Mouse (Mus musculus) heart, embryonic 11.5 days (tissue): ENCODE measurements around the gene Hvcn1. TPM values are rescaled to one million over a fixed set of nuclear protein-coding genes. Genes with fewer than 3 reads are reported as not detected.
A peak's percentile ranks its signal among the peaks of the same experiment; 100 is the strongest.

ENCODE experiments used
- ATAC-seq: fragments of 200-750 bp; cut with Nextera tagmentation; replicated peaks from 2 replicates; pipeline ENCODE4 v1.8.0; 2017; ENCODE audit warnings: moderate library complexity; ENCODE audit not compliant: insufficient number of reproducible peaks, low FRiP score, low TSS enrichment
- H3K27ac ChIP-seq: fragments of 300-500 bp; sonication (generic); 2 replicates; pipeline ENCODE4 v1.5.1; 2014; ENCODE audit warnings: mild to moderate bottlenecking, low read depth, low read length
- H3K27me3 ChIP-seq: fragments of 300-500 bp; sonication (generic); 2 replicates; pipeline ENCODE4 v1.6.1; 2014; ENCODE audit warnings: mild to moderate bottlenecking, low read length, mixed read lengths; ENCODE audit not compliant: control insufficient read depth, insufficient read depth
- H3K36me3 ChIP-seq: fragments of 300-500 bp; sonication (generic); 2 replicates; pipeline ENCODE4 v1.6.1; 2014; ENCODE audit warnings: mild to moderate bottlenecking, low read length, moderate library complexity, mixed read lengths; ENCODE audit not compliant: control insufficient read depth, insufficient read depth
- H3K4me1 ChIP-seq: fragments of 300-500 bp; sonication (generic); 2 replicates; pipeline ENCODE4 v1.6.1; 2014; ENCODE audit warnings: low read length; ENCODE audit not compliant: control insufficient read depth, insufficient read depth
- H3K4me2 ChIP-seq: fragments of 300-500 bp; sonication (generic); 2 replicates; pipeline ENCODE4 v1.6.1; 2014; ENCODE audit warnings: mild to moderate bottlenecking, moderate library complexity
- H3K4me3 ChIP-seq: fragments of 300-500 bp; sonication (generic); 2 replicates; pipeline ENCODE4 v1.5.1; 2014; ENCODE audit warnings: low read depth, low read length
- H3K9ac ChIP-seq: fragments of 300-500 bp; sonication (generic); 2 replicates; pipeline ENCODE4 v1.6.1; 2014; ENCODE audit warnings: mild to moderate bottlenecking, low read depth, low read length, moderate library complexity
- H3K9me3 ChIP-seq: fragments of 300-500 bp; sonication (generic); replicated peaks from 2 replicates; pipeline ENCODE4 v1.6.1; 2016; ENCODE audit warnings: low read length; ENCODE audit not compliant: control insufficient read depth
- WGBS: fragments of 180-500 bp; shearing (Covaris S2); extraction: QIAGEN DNeasy Blood & Tissue Kit; methylation state at CpG from one replicate; pipeline ENCODE4 v1.1.7; 2014; ENCODE audit not compliant: insufficient replicate concordance; 5-methylcytosine and 5-hydroxymethylcytosine counted together
- polyA plus RNA-seq: library from polyadenylated mRNA; unstranded; fragments of >200 nt; fragmentation: Nextera tagmentation; extraction: Ambion mirVana; gene quantifications from 2 replicates; pipeline ENCODE4 v1.2.1, GENCODE M21; 2014

Hvcn1 gene
- polyA plus RNA-seq, 1 experiment from 2014 or later = 2.7 TPM

- WGBS = 84% methylated on average over 10 of the region's 10 CpGs
- no peaks in the 10 kb centered on the region for H3K27me3 ChIP-seq
- H3K36me3 ChIP-seq = no peaks in the 10 kb centered on the region
- peak overlapping the region; percentile 99 for H3K4me3 ChIP-seq
- peaks cover 21% of the 10 kb centered on the region for H3K4me1 ChIP-seq
- no peak for ATAC-seq
- H3K27ac ChIP-seq = no peak overlapping the region
- H3K9me3 ChIP-seq = no peaks in the 10 kb centered on the region
- H3K9ac ChIP-seq = no peak overlapping the region
- H3K4me2 ChIP-seq = peak overlapping the region; percentile 98
Observed at GRCm38 (mm10) chr5:122286191-122286590, 79.6 kb downstream of the Hvcn1 start.

GRCm38 (mm10) chr5:122287026-122287425 is 80.4 kb downstream of the Hvcn1 start:
- Histone ChIP-seq H3K4me3 (no peak overlapping the region), H3K4me1 (peaks cover 29% of the 10 kb centered on the region), H3K27me3 (no peaks in the 10 kb centered on the region), H3K9ac (no peak overlapping the region), H3K36me3 (no peaks in the 10 kb centered on the region), H3K4me2 (no peak overlapping the region), H3K9me3 (no peaks in the 10 kb centered on the region), H3K27ac (no peak overlapping the region)
- ATAC-seq = no peak
- WGBS = 71% methylated on average over 4 of the region's 4 CpGs

- peaks cover 41% of the 10 kb centered on the region for H3K4me1 ChIP-seq
- H3K9ac ChIP-seq = no peak overlapping the region
- no peaks in the 10 kb centered on the region for H3K9me3 ChIP-seq
- 81% methylated on average over 4 of the region's 4 CpGs for WGBS
- H3K27ac ChIP-seq = no peak overlapping the region
- H3K4me2 ChIP-seq = no peak overlapping the region
- no peaks in the 10 kb centered on the region for H3K27me3 ChIP-seq
- ATAC-seq = no peak
- no peak overlapping the region for H3K4me3 ChIP-seq
- H3K36me3 ChIP-seq = no peaks in the 10 kb centered on the region; the same call in 1 of the 2 replicates
Observed at GRCm38 (mm10) chr5:122288147-122288811, 81.7 kb downstream of the Hvcn1 start.

DNA sequence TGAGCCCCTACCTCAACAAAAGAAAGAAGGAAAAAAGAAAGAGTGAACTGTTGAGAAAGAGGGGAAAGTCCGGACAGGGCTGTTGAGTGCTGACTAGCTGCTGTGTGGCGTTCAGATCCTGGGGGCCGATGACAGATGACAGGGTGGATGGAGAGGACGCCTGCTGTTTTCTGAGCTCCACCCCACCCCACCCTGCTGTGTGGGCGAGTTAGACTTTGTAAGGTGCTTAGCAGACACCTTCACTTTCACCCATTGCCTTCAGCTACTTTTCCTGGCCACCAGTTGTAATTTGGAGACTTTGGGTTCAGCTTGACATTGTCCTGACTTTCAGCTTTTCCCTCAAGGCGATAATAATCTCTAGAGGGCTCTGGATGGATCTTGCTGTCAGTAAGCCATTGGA is 84.5 kb downstream of the Hvcn1 start:
- Histone ChIP-seq H3K4me3 (no peak overlapping the region), H3K36me3 (no peaks in the 10 kb centered on the region; the same call in 1 of the 2 replicates), H3K9me3 (no peaks in the 10 kb centered on the region), H3K4me1 (peaks cover 45% of the 10 kb centered on the region), H3K27ac (no peak overlapping the region; the same call in 1 of the 2 replicates), H3K27me3 (no peaks in the 10 kb centered on the region), H3K9ac (peak overlapping the region; percentile 40; the same call in 1 of the 2 replicates), H3K4me2 (no peak overlapping the region)
- 31% methylated on average over 6 of the region's 6 CpGs for WGBS
- ATAC-seq = no peak

Other genes starting within 250 kb of the Hvcn1 start
- gene Cux2, start 156.7 kb upstream of the Hvcn1 start, polyA plus RNA-seq = 4.7 and 7.1 TPM in 2 replicates
- gene Myl2, start 105.9 kb upstream of the Hvcn1 start, polyA plus RNA-seq = 6,790 and 6,847 TPM in 2 replicates
- gene Ccdc63, start 66.0 kb upstream of the Hvcn1 start, polyA plus RNA-seq = 0.47 and 0.51 TPM in 2 replicates
- gene Ppp1cc, start 48.5 kb upstream of the Hvcn1 start, polyA plus RNA-seq = 216 and 225 TPM in 2 replicates
- 1.7 and 2.2 TPM in 2 replicates for gene Tctn1, start 57.7 kb downstream of the Hvcn1 start, polyA plus RNA-seq
- gene Pptc7, start 77.6 kb downstream of the Hvcn1 start, polyA plus RNA-seq = 10.2 and 12.3 TPM in 2 replicates
- gene Rad9b, start 147.4 kb downstream of the Hvcn1 start, polyA plus RNA-seq = 4.5 and 5.0 TPM in 2 replicates
- 241 and 245 TPM in 2 replicates for gene Vps29, start 147.6 kb downstream of the Hvcn1 start, polyA plus RNA-seq
- gene Gpn3, start 165.1 kb downstream of the Hvcn1 start, polyA plus RNA-seq = 63.1 and 67.2 TPM in 2 replicates
- 67.4 TPM in 2 replicates for gene Fam216a, start 165.6 kb downstream of the Hvcn1 start, polyA plus RNA-seq
- gene Arpc3, start 185.1 kb downstream of the Hvcn1 start, polyA plus RNA-seq = 39.3 and 81.8 TPM in 2 replicates
- gene Anapc7, start 214.9 kb downstream of the Hvcn1 start, polyA plus RNA-seq = 20.9 and 22.1 TPM in 2 replicates